Mouse (Mus musculus): ENCODE data around the gene Cxcl5. TPM values are rescaled to one million over a fixed set of nuclear protein-coding genes. Genes with fewer than 3 reads are reported as not detected.

The Cxcl5 gene
- total and polyA plus RNA-seq, 2 experiments from 2014 or later, result 0.28 TPM; not detected in 1

- WGBS, result 80% methylated on average over 12 of the region's 12 CpGs
- TF ChIP-seq CTCF (IDR thresholded peaks at IDR 0.05), result no peak
- Histone ChIP-seq H3K4me3 (ENCODE audit: low read depth, low read length) (no peak overlapping the region), H3K9me3 (ENCODE audit: low read length) (no peaks in the 10 kb centered on the region), H3K9ac (replicated peaks; ENCODE audit: low read length, poor library complexity, severe bottlenecking) (no peak overlapping the region), H3K4me2 (ENCODE audit: low read depth, low read length, poor library complexity, severe bottlenecking) (no peak overlapping the region), H3K27ac (ENCODE audit: low read depth, low read length) (no peak overlapping the region), H3K4me1 (ENCODE audit: insufficient read depth, low read length) (0 out of 2 replicates have a peak, but pooled peaks cover under 1% of the 10 kb centered on the region), H3K36me3 (ENCODE audit: insufficient read depth, low read length) (no peaks in the 10 kb centered on the region), H3K27me3 (ENCODE audit: insufficient read depth, low read length) (no peaks in the 10 kb centered on the region)
- DNase-seq (ENCODE audit: low spot score), result no peak
- no peak for ATAC-seq (ENCODE audit: low FRiP score)
These were observed 4.9 kb downstream of the Cxcl5 start for GRCm38 (mm10) chr5:90763912-90764665.

GRCm38 (mm10) chr5:90765821-90766606, 6.9 kb downstream of the Cxcl5 start:
- no peak for TF ChIP-seq CTCF (IDR thresholded peaks at IDR 0.05)
- H3K27me3 ChIP-seq (ENCODE audit: insufficient read depth, low read length), result no peaks in the 10 kb centered on the region
- no peak overlapping the region for H3K27ac ChIP-seq (ENCODE audit: low read depth, low read length)
- no peaks in the 10 kb centered on the region for H3K36me3 ChIP-seq (ENCODE audit: insufficient read depth, low read length)
- H3K9me3 ChIP-seq (ENCODE audit: low read length), result no peaks in the 10 kb centered on the region
- no peak overlapping the region for H3K9ac ChIP-seq (replicated peaks; ENCODE audit: low read length, poor library complexity, severe bottlenecking)
- H3K4me3 ChIP-seq (ENCODE audit: low read depth, low read length), result no peak overlapping the region
- ATAC-seq (ENCODE audit: low FRiP score), result no peak
- H3K4me2 ChIP-seq (ENCODE audit: low read depth, low read length, poor library complexity, severe bottlenecking), result no peak overlapping the region
- peak; percentile 8 for DNase-seq (ENCODE audit: low spot score)
- no peaks in the 10 kb centered on the region for H3K4me1 ChIP-seq (ENCODE audit: insufficient read depth, low read length)
- 88% methylated on average over 8 of the region's 8 CpGs for WGBS

GRCm38 (mm10) chr5:90768218-90768617, 9.1 kb downstream of the Cxcl5 start, which contains the start of gene Ppbp:
Ppbp (plus strand) TSS chr5:90768518.
- Histone ChIP-seq H3K27me3 (ENCODE audit: insufficient read depth, low read length) (no peaks in the 10 kb centered on the region), H3K9me3 (ENCODE audit: low read length) (no peaks in the 10 kb centered on the region), H3K9ac (replicated peaks; ENCODE audit: low read length, poor library complexity, severe bottlenecking) (no peak within 1 kb of the TSS), H3K36me3 (ENCODE audit: insufficient read depth, low read length) (no peaks in the 10 kb centered on the region), H3K4me2 (ENCODE audit: low read depth, low read length, poor library complexity, severe bottlenecking) (no peak within 1 kb of the TSS), H3K4me3 (ENCODE audit: low read depth, low read length) (no peak within 1 kb of the TSS), H3K27ac (ENCODE audit: low read depth, low read length) (no peak within 1 kb of the TSS), H3K4me1 (ENCODE audit: insufficient read depth, low read length) (no peaks in the 10 kb centered on the region)
- ATAC-seq (ENCODE audit: low FRiP score) (no peak), DNase-seq (ENCODE audit: low spot score) (no peak)
- no peak for TF ChIP-seq CTCF (IDR thresholded peaks at IDR 0.05)
- WGBS, result 62% methylated on average over 3 of the region's 3 CpGs

GRCm38 (mm10) chr5:90771369-90771768, 12.2 kb downstream of the Cxcl5 start:
- no peaks in the 10 kb centered on the region for H3K36me3 ChIP-seq (ENCODE audit: insufficient read depth, low read length)
- no peaks in the 10 kb centered on the region for H3K4me1 ChIP-seq (ENCODE audit: insufficient read depth, low read length)
- H3K27me3 ChIP-seq (ENCODE audit: insufficient read depth, low read length), result no peaks in the 10 kb centered on the region
- no peak for DNase-seq (ENCODE audit: low spot score)
- no peak overlapping the region for H3K9ac ChIP-seq (replicated peaks; ENCODE audit: low read length, poor library complexity, severe bottlenecking)
- no peak overlapping the region for H3K27ac ChIP-seq (ENCODE audit: low read depth, low read length)
- H3K4me3 ChIP-seq (ENCODE audit: low read depth, low read length), result no peak overlapping the region
- no peak overlapping the region for H3K4me2 ChIP-seq (ENCODE audit: low read depth, low read length, poor library complexity, severe bottlenecking)
- no peak for ATAC-seq (ENCODE audit: low FRiP score)
- 59% methylated on average over 3 of the region's 3 CpGs for WGBS
- TF ChIP-seq CTCF (IDR thresholded peaks at IDR 0.05), result no peak
- H3K9me3 ChIP-seq (ENCODE audit: low read length), result no peaks in the 10 kb centered on the region

- no peaks in the 10 kb centered on the region for H3K9me3 ChIP-seq (ENCODE audit: low read length)
- H3K4me3 ChIP-seq (ENCODE audit: low read depth, low read length), result no peak within 1 kb of the TSS
- TF ChIP-seq CTCF (IDR thresholded peaks at IDR 0.05), result no peak
- 93% methylated on average over 16 of the region's 16 CpGs for WGBS
- no peak within 1 kb of the TSS for H3K4me2 ChIP-seq (ENCODE audit: low read depth, low read length, poor library complexity, severe bottlenecking)
- no peak within 1 kb of the TSS for H3K27ac ChIP-seq (ENCODE audit: low read depth, low read length)
- no peak within 1 kb of the TSS for H3K9ac ChIP-seq (replicated peaks; ENCODE audit: low read length, poor library complexity, severe bottlenecking)
- H3K4me1 ChIP-seq (ENCODE audit: insufficient read depth, low read length), result no peaks in the 10 kb centered on the region
- ATAC-seq (ENCODE audit: low FRiP score) (no peak), DNase-seq (ENCODE audit: low spot score) (no peak)
- H3K27me3 ChIP-seq (ENCODE audit: insufficient read depth, low read length), result no peaks in the 10 kb centered on the region
- no peaks in the 10 kb centered on the region for H3K36me3 ChIP-seq (ENCODE audit: insufficient read depth, low read length)
These were observed 12.9 kb downstream of the Cxcl5 start, which contains the start of gene Pf4 for GRCm38 (mm10) chr5:90771880-90772653. Pf4 (plus strand) TSS chr5:90772435.

Measured in midbrain, postnatal 0 days (tissue).